Mouse (Mus musculus): ENCODE measurements around the gene Bptf. TPM values are rescaled to one million over a fixed set of nuclear protein-coding genes. Genes with fewer than 3 reads are reported as not detected.
"Not testable (repeated sequence)": the region's sequence is repeated elsewhere in the genome, so short reads cannot be mapped to it uniquely, and the experiment has no call there.

Gene Bptf
- total RNA-seq (2021) = 10 to 100 TPM; 40.7 to 44.7 TPM
- long read RNA-seq, experiment 1, partial matches to known transcripts = 3 of 8 reads
- long read RNA-seq, experiment 1, other reads (novel, unspliced or antisense) = 5 of 8 reads
- long read RNA-seq, experiment 2, partial matches to known transcripts = 0 of 3 reads
- long read RNA-seq, experiment 2, other reads (novel, unspliced or antisense) = 3 of 3 reads

DNA sequence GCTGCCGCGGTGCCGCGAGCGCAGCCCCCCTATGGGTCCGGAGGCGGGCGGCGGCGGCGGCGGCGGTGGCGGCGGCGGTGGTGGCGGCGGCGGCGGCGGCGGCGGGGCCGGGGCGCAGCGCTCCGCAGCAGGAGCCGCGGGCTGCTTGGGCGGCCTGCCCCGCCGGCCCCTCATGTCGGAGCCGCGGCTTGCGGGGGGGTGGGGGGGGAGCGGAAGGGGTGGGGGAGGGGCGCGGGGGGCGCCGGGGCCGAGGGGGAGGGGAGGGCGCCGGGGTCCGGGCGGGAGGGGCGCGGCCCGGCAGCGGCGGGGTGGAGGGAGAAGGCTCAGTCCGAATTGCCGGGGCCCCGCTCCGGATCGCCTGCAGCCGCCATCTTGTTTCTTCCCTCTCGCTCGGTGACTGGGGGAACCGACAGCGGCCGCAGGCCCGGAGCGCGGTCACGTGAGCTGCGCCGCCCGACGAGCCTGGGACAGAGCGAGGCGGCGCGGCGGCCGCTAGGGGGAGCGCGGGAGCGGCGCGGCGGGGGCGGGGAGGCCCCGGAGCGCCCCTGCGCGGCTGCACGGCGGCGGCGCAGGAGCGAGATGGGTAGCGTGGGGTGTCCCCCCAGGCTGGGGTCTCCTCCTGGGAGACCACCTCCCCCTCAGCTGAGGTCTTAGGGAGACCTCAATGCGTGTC, at the start of gene Bptf:
Bptf (minus strand) TSS at position 379 of the 673 bp plus-strand sequence.
- DNase-seq = peak; percentile 93 to 96

DNA sequence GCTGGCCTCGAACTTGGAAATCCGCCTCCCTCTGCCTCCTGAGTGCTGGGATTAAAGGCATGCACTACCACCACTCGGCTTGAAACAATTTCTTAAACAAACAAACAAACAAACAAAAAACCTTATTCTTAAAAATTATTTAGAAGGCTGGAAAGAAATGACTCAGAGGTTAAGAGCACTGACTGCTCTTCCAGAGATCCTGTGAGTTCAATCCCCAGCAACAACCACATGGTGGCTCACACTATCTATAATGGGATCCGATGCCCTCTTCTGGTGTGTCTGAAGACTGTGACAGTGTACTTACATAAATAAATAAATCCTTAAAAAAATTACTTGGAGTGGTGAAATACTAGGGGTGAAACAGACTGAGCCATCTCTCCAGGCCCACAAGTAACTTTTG, 29.3 kb upstream of the Bptf start:
- no peak for DNase-seq

DNA sequence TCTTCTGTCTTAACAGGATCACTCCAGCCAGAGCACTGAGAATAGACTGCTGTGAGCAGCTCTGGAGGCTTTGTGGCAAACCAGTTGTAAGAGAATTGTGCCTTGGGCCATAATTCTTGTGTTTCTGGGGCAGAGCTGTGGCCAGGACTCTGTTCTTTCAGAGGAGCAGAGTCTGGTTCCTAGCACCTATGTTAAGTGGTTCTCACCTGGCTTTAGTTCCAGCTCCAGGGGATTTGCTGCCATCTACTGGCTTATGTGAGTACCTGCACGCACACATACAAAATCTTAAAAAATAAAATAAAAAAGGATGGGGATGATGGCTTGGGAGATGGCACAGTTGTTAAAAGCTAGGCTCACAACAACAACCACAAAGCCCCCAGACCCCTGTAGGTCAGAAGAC, 27.1 kb upstream of the Bptf start:
- peak in 1 of 2 experiments; percentile 15 for DNase-seq

DNA sequence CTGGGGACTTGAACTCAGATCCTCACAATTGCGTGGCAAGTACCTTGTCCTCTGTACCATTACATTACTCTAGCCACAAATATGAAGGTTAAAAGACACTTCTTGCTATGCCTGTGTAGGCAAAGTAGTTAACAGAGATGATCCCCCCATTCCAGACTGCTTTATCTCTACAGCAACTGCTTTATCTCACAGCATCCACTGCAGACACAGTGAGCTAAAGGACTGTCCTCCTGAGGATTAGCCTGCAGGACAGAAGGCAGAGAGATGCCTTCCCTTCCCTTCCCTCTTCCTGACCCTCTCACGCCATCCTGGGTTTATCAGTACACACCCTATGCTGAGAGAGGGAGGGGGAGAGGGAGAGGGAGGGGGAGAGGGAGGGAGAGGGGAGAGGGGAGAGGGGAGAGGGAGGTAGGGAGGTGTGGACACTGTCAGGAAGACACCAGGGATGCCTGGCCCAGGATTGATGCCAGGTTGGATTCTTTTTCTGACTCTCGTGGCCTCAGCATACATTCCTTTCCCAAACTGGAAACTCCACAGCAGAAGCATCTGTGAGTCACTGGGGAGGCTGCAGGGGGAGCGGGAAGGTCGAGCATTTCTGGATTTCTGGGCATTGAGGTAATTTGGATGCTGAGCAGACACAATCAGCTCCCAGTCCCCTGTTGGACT, 25.2 kb upstream of the Bptf start:
- peak; percentile 10 for DNase-seq

DNA sequence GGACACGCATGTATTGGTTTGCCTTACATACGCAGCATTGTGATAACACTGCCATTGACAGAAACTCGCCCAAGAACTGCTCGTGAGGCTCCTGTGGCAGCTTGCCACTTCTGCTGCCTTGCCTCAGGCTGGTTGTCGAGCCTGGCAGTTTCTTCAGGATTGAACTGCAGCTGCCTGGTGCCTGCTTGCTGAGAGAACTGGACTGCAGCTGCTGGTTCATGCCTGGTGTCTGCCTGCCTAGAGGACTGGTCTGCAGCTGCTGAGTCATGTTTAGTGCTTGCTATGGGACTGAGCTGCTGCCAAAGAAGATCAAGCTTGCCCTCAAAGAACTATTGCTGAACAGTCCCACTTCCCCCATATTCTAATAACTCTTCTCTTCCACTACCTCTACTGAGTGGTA, 23.4 kb upstream of the Bptf start:
- DNase-seq = no peak

DNA sequence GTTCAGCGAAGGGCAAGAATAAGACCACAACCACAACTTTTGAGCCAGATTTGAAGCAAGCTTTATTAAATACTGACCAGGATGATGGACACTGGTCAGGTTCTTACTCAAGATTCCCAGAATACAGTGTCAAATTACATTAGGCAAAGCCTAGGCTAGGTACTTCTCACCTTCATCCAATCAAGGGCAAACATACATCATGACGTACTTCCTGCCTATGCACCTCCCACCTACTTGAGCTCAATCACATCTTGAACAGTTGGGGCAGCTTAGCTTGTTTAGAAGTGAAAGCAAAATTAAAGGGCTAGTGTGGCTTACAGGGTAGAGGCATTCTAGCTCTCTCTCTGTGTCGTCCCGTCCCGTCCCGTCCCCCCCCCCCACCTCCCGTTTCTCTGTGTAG, 22.5 kb upstream of the Bptf start:
- no peak for DNase-seq

DNA sequence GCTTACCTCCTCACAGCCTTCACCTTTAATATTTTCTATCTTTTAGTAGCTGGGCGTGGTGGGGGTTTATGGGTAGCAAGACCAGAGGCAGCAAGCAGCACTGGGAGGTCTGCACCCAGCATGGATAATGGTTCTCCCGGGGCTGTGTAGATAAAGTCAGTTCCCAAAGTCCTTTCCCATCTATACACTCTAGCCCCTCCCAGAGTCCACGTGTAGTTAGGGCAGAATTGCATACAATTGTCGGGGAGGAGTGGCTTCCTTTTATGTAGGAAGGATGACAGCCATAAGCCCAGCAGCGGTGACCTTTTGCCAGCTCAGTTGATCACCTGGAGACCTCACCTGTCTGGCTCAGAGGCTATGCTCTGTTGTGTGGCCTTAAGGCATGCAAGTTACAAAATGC, 21.7 kb upstream of the Bptf start:
- no peak for DNase-seq

DNA sequence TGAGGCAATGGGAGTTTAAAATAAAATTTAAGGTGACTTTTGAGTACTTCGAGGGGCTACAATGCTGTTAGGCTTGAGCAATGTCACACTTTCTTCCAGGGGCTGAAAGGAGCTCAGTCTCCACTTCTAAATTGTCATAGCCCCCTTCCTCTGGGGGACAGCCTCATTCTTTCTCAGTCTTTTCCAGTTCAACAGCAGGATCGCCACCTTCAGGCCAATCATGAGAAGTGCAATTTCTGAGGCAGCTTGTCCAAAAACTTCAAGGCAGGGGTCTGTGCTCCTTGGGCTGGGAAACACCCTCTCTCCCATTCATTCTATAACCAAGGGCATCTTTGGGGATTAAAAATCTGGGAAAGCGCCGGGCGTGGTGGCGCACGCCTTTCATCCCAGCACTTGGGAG, 19.9 kb upstream of the Bptf start:
- DNase-seq = peak in 1 of 2 experiments; percentile 17

DNA sequence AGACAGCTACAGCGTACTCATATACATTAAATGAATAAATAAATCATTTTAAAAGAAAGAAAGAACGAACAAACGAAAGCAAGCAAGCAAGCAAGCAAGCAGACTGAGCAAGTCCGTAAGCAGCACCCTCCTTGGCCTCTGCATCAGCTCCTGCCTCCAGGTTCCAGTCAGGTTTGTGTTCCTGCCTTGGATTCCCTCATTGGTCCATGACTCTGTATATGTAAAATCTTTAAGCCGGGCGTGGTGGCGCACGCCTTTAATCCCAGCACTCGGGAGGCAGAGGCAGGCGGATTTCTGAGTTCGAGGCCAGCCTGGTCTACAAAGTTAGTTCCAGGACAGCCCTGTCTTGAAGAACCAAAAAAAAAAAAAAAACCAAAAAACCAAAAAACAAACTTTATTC, 12.0 kb upstream of the Bptf start:
- not testable (repeated sequence) for DNase-seq

DNA sequence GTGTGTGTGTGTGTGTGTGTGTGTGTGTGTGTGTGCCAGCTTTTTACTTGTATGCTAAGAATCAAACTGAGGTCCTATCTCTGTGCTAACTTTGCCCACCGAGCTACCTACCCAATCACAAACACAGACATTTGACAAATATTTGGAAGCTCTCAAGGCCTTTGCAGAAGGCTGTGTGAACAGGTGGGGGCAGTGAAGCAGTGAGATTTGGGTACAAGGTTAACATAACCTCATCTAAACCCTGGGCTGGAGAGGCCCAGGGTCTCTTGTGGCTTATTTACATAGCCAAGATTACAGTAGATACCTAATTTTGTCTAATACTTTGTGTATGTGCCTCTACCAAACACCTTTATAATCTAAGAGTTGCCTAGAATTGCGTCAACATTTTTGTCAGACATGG, 10.5 kb upstream of the Bptf start:
- DNase-seq = no peak

DNA sequence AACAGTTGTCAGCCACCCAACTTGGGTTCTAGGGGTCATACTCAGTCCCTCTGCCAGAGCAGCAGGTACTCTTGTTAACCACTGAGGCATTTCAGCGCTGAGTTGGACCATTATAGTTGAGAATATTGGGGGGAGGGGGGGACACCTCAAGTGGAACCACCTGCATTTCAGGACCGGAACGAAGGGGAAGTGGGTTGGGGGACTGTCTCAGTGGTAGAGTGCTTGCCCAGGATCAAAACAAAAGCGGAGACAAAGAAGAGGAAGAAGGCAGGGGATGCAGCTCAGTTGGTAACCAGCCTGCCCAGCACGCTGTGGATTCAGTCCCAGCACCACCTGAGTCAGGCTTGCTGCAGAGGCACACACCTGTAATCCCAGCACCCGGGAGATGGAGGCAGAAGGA, 8.8 kb upstream of the Bptf start:
- no peak for DNase-seq

DNA sequence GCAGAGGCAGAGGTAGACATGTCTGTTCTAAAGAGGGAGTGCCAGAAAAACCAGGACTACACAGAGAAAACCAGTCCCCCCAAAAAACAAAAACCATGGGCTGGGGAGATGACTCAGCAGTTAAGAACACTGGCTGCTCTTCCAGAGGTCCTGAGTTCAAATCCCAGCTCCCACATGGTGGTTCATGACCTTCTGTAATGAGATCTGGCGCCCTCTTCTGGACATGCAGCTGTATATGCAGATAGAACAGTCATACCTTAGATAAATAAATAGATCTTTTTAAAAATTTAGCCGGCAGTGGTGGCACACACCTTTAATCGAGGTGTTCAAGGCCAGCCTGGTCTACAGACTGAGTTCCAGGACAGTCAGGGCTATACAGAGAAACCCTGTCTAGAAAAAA, 6.7 kb upstream of the Bptf start:
- peak in 1 of 2 experiments; percentile 47 for DNase-seq

DNA sequence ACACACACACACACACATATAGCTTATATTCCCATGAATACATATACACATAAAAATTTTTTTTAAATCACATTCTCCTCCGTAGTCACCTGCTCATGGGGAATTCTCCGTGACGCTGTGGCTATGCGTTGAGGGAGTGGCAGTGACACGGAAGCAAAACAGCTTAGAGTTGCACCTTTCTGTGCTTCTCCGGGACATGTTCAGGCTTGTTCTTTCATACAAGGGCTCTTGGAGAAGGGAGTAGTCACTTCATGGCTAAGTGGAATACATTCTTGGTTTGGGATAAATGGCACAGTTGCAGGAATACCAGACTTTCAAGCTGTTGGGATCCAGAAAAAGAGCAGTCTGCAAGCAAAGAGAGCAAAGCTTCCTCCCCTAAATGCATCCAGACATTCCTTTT, 5.7 kb upstream of the Bptf start:
- no peak for DNase-seq

DNA sequence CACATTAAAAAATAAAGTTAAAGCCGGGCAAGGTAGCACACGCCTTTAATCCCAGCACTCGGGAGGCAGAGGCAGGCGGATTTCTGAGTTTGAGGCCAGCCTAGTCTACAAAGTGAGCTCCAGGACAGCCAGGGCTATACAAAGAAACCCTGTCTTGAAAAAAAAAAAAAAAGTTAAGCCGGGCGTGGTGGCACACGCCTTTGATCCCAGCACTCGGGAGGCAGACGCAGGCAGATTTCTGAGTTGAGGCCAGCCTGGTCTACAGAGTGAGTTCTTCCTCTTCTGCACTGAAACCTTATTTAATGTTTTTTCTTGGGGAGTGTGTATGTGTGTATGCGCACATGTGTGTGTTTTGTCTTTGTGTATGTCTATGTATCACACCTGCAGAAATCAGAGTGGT, 4.5 kb upstream of the Bptf start:
- not testable (repeated sequence) for DNase-seq

DNA sequence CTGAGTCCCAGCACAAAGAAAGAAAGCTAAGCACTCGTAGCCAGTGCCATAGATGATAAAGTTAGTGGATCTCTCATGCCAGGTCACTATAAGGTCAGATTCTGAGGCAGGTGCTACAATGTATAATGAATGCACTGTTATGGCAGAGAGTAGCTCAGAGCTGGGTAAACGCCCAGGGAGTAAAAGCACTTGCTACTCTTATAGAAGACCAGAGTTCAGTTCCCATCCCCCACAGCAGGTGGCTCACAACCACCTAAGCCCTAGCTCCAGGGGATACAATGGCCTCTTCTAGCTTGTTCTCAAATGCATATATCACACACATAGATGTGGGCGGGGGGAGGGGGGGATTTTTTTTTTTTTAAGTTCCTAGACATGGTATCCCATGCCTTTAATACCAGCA, 3.8 kb upstream of the Bptf start:
- DNase-seq = no peak

DNA sequence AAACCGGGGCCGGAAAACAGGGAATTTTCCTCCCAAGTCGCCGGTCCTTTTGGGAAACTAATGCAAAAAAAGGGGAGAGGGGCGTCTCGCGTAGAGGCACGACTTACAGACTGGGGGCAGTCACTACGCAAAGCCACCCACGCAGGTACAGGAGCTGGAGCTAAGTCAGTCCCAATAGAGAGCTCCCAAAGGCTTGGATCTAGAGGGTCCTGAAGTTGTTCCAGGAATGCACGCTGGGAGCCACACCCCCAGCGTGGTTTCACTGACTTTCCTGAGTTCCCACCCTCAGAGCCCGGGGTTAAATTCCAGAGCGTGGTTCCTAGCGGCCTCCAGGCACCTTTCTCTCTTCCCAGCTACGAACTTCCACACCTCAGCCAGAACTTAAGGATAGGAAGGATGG, 499 bp upstream of the Bptf start:
- peak; percentile 15 to 23 for DNase-seq

DNA sequence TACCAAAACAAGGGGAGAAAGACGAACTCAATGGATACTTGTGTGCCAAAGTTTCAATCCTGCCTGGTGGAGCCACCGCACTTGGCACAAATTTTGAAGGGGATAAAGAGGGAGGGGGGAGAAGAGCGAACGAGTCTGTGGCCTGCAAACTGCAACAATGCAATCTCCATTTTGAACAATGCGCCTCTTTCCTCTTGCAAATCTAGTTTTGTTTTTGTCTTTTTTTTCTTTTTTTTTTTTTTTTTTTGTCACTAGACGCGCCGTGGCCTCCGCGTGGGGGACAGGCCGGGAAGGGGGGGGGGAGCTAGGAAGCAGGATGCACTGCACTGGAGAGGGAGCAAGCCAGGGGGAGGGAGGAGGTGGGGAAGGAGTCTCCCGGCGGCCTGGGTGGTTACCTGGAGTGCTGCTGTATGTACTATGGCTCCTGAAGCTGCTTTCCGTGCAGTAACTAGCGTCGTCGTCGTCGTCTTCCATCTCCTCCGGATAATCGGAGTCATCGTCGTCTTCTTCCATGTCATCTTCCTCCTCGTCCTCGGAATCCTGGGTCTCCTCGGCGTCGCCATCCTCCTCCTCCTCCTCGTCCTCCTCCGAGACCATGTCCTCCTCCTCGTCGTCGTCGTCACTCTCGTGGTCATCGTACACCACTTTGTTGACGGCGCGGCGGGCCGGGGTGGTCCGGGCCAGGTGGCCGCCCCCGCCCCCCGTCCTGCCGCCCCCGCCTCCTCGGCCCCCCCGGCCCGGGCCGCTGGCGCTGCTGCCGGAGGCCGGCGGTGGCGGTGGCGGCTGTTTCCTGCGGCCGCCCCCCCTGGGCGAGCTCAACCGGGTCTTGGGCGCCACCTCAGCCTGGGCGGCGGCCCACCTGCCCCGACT, 813 bp downstream of the Bptf start:
- DNase-seq = peak; percentile 69 to 84

DNA sequence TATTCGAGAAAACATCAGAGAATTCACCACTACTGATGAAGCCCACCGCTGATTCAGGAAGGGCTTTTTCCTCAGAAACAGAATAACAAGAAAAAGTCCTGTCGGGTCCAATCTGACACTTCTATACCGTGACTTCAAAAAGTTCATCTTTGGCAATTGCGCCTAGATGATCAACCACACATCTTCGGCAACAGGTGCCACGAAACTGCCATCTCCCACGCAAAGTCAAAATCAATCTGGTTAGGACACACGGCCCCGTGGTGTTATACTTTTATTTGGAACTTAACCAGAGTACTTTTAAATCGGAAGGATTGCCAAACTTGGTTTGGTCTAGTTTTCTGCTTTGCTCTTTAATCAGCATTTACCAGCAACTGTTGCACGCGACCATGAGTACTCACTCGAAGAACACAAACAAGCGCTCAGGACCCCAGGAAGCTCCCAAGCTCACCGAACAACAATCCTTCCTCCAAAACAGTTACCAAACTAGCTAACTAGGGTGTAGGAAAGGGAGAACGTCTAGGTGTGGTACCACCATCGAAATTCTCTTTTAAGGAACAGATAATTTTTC, 1.6 kb downstream of the Bptf start:
- DNase-seq = no peak

DNA sequence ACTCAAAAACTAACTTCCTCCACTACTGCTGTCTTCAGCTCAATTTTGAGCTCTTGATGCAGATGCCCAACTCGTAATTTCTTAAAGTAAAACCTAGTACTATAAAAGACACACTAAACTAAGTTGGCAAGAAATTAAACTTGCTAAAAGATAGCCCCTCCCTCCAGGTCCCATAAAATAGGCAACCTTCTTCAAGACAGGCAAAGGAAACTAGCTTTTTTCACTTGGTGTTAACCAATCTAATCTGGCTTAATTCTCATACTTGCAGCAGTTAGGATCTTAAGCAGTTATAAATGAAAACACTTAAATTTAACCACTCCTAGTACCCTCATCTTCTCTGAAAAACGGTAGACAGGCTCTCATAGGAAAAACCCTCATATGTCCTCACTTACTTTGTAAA, 2.3 kb downstream of the Bptf start:
- no peak for DNase-seq

DNA sequence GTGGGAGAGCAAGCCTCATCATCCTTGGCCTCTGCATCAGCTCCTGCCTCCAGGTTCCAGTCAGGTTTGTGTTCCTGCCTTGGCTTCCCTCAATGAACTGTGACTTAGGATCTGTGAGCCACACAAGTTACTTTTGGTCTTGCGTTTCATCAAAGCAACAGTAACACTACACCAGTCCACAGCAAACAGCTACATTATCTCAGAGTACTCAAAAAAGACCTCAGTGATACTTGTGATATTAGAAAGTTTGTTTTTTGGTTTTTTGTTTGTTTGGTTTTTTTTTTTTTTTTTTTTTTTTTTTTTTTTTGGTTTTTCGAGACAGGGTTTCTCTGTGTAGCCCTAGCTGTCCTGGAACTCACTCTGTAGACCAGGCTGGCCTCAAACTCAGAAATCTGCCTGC, 5.2 kb downstream of the Bptf start:
- DNase-seq = not testable (repeated sequence)

DNA sequence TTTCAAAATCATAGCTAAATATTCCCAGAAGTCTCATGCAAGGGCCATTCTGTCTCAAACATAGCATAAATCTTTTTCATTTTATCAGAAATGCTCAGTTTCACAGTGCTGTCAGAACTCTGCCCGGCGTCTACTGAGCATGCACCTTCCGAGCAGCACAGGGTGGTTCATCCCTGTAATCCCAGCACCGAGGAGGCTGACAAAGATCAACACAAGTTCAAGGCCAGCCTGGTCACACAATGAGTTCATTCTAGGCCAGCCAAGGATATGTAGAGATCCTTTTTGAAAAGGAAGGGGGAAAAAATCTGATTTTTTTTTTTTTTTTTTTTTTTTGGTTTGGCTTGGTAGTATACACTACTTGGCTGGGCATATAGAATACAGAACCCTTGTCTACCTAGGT, 6.9 kb downstream of the Bptf start:
- DNase-seq = peak; percentile 37 to 38

DNA sequence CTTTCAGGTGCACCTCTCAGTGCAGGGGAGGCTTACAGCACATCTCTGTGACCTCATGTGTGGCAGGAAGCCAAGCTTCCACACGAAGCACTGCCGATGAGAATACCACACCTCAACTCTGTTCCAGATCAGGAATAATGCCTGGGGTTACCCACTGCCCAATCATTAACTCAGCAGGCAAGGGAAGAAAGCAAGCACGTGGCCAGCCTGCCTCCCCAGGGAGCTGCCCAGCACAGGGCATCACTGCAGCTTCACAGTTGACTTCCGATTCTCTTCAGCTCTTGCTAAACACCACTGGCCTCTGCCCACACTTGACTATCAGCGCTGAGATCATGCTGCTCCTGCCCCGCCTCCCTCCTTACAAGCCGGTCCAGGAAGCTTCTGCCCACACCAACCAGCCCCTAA, 7.6 kb downstream of the Bptf start:
- peak; percentile 78 to 80 for DNase-seq

Measured in adrenal gland, postnatal 36 days (tissue).